Mouse (Mus musculus): Measurements from ENCODE around the gene Slco3a1. TPM values are rescaled to one million over a fixed set of nuclear protein-coding genes. Genes with fewer than 3 reads are reported as not detected.

The Slco3a1 gene
- polyA plus RNA-seq, 1 experiment from 2014 or later = 21.7 TPM

DNA sequence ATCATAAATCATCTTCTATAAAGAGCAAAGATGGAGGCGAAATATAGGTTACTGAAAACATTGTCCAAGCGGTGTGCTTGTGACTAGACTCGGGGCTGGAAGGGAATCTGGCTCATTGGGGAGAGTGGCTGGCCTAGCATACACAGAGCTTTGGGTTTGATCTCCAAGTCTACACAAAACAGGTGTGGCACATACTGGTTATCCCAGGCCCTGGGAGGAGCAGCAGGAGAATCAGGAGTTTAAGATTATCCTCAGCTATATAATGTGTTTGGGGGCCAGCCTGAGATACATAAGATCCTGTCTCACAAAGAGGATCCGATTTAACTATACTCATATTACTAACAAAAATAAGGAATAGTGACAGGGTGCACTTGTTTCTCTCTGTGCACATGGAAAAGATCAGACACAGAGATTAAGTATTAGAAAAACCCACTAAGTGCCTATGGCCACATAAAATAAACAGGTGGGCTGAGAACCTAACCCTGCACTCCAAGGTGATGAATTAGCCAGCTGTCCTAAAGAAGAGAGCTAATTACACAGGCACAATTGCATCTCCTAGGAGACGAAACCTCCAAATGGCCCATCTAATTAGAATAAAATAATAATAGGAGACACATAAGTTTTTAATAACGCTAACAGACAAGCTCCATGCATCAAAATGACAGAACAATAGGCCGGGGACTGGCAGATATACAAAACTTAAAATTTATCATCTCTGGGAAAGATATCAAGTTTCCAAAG, 224.3 kb downstream of the Slco3a1 start:
- Histone ChIP-seq H3K4me3 (replicated peaks) (no peak overlapping the region), H3K4me2 (no peak overlapping the region), H3K27me3 (no peaks in the 10 kb centered on the region), H3K9me3 (replicated peaks) (no peaks in the 10 kb centered on the region), H3K36me3 (peaks cover 6% of the 10 kb centered on the region; the same call in 1 of the 2 replicates), H3K9ac (no peak overlapping the region), H3K4me1 (peaks cover 23% of the 10 kb centered on the region), H3K27ac (0 out of 2 replicates have a peak overlapping the region, but pooled peaks have one; percentile 6)
- 52% methylated on average over 7 of the region's 7 CpGs for WGBS
- no peak; the same call in 1 of the 2 replicates for ATAC-seq (replicated peaks; ENCODE audit: low FRiP score)

DNA sequence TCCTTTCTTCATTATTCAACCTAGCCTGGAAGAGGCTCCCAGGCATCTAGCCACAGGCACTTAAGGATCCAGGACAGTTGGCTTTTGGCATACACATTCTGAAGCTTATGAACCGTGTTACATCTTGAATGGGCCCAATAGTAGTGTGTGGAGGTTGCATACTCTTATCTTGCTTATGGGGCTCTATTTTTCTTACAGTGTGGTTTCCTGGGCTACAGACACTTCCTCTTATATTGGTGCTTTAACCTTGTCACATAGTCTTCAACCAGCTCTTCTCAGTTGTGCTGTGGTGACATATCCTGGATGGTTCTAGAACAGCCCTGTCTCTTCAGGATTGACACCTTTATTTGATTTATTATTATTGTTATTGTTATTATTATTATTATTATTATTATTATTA, 225.6 kb downstream of the Slco3a1 start:
- Histone ChIP-seq H3K9me3 (replicated peaks) (no peaks in the 10 kb centered on the region), H3K4me1 (peaks cover 29% of the 10 kb centered on the region), H3K9ac (no peak overlapping the region), H3K36me3 (peaks cover 6% of the 10 kb centered on the region; the same call in 1 of the 2 replicates), H3K27me3 (no peaks in the 10 kb centered on the region), H3K4me3 (replicated peaks) (no peak overlapping the region), H3K4me2 (no peak overlapping the region), H3K27ac (no peak overlapping the region)
- no peak for ATAC-seq (replicated peaks; ENCODE audit: low FRiP score)
- WGBS = 88% methylated on average over 1 of the region's 1 CpGs

DNA sequence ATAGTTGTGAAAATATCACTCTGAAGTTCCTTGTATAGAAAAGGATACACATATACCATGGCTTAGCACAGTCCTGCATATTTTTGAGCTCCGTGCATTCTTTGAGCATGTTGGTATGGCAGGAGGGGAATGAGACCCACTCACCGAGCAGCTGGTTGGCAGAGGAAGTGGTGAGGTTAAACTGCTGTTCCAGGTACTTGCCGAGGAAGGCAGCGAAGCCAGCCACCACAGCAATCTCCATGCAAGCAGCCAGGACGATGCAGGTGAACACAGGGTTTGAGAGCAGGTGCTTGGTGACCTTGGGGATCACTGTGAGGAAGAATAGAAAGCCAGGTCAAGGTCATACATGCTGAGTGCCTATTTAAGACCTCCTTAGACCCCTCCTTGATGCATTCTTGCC, 226.9 kb downstream of the Slco3a1 start:
- no peak overlapping the region for H3K27ac ChIP-seq
- H3K4me3 ChIP-seq (replicated peaks) = no peak overlapping the region
- no peaks in the 10 kb centered on the region for H3K27me3 ChIP-seq
- no peak for ATAC-seq (replicated peaks; ENCODE audit: low FRiP score)
- H3K9ac ChIP-seq = no peak overlapping the region
- H3K4me1 ChIP-seq = peaks cover 39% of the 10 kb centered on the region
- WGBS = 89% methylated on average over 5 of the region's 5 CpGs
- H3K9me3 ChIP-seq (replicated peaks) = no peaks in the 10 kb centered on the region
- no peak overlapping the region for H3K4me2 ChIP-seq
- peaks cover 6% of the 10 kb centered on the region; the same call in 1 of the 2 replicates for H3K36me3 ChIP-seq

DNA sequence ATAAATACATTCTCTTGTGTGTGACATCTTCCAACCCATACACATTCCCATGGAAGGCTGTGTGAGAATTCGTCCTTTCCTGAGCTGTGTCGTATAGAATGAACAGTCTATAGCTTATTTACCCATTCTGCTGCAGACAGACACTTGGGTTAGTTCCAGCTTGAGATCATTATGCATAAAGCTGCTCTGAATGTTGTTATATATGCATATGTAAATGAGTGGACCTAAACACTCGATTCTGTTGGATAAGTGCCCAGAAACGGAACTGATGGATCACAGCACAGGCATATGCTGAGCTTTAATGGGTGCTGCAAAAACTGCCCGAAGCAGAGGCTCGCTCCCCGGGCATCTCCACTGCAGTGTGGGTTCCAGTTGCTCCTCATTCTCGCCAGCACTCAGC, 229.5 kb downstream of the Slco3a1 start:
- 70% methylated on average over 8 of the region's 8 CpGs for WGBS
- Histone ChIP-seq H3K4me3 (replicated peaks) (no peak overlapping the region), H3K4me1 (peaks cover 19% of the 10 kb centered on the region), H3K4me2 (no peak overlapping the region), H3K36me3 (peaks cover 6% of the 10 kb centered on the region; the same call in 1 of the 2 replicates), H3K27me3 (no peaks in the 10 kb centered on the region), H3K27ac (no peak overlapping the region), H3K9me3 (replicated peaks) (no peaks in the 10 kb centered on the region), H3K9ac (no peak overlapping the region)
- ATAC-seq (replicated peaks; ENCODE audit: low FRiP score) = no peak

DNA sequence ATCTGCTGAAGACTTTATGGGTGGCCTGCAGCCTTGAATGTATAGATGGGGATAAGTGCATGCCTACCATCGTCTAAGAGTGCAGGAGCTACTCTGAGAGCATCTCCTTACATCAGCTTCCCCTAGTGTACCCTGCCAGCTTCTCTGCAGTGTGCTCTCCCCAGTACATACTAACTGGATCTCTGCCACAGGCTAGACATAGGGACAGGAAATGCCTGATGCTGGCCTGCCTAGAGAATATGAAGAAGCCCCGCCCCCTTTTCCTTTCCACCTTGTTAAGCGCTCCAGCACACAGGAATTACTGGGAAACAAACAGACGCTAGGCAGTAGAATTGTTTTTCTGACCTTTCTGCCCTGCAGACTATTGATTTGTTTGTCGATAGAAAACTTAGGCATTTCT, 230.9 kb downstream of the Slco3a1 start:
- Histone ChIP-seq H3K4me2 (no peak overlapping the region), H3K9ac (no peak overlapping the region), H3K4me1 (peaks cover 18% of the 10 kb centered on the region), H3K27ac (no peak overlapping the region), H3K36me3 (peaks cover 6% of the 10 kb centered on the region; the same call in 1 of the 2 replicates), H3K9me3 (replicated peaks) (no peaks in the 10 kb centered on the region), H3K27me3 (no peaks in the 10 kb centered on the region), H3K4me3 (replicated peaks) (no peak overlapping the region)
- 44% methylated on average over 5 of the region's 5 CpGs for WGBS
- peak; percentile 64; the same call in 1 of the 2 replicates for ATAC-seq (replicated peaks; ENCODE audit: low FRiP score)

DNA sequence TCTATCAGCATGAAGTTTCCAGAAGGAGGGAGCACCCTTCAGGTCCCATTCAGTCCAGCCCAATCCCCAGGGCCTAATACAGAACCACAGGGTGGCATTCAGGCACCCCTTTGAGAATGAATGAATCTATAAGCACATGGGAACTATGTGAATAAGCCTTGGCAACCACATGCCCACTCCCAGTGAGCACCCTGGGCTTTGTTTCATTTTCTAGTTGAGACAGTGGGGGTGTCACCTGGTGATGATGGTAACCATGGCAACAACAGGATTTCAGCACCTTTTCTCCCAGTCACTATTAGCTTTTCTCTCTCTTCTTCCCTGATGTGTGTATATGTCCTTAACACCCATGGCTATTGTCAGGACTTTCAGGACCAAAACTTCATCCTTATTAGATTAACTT, 231.4 kb downstream of the Slco3a1 start:
- Histone ChIP-seq H3K4me2 (no peak overlapping the region), H3K27me3 (no peaks in the 10 kb centered on the region), H3K27ac (no peak overlapping the region), H3K36me3 (peaks cover 6% of the 10 kb centered on the region; the same call in 1 of the 2 replicates), H3K4me1 (peaks cover 18% of the 10 kb centered on the region), H3K9me3 (replicated peaks) (no peaks in the 10 kb centered on the region), H3K4me3 (replicated peaks) (no peak overlapping the region), H3K9ac (no peak overlapping the region)
- ATAC-seq (replicated peaks; ENCODE audit: low FRiP score) = 0 out of 2 replicates have a peak, but pooled peaks have one; percentile 34

DNA sequence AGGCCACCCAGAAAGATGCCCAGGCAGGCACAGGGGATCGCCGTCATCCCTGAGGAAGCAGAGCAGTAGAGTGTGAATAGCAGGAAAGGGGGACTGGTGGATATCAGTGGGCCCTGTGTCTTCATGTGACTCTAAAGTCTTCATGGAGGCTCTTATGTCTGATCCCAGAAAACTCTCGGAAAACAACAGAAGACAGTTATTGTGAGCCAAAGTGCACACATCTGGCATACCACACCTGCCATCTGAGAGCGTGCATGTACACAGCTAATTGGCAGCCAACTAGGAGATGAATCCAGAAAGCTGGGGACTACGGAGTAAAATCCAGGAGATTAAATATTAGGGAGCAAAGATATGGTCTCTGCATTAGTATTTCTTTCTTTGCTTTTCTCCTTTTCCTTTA, 233.9 kb downstream of the Slco3a1 start:
- 90% methylated on average over 5 of the region's 5 CpGs for WGBS
- H3K27me3 ChIP-seq = no peaks in the 10 kb centered on the region
- no peaks in the 10 kb centered on the region for H3K36me3 ChIP-seq
- no peak overlapping the region for H3K27ac ChIP-seq
- no peaks in the 10 kb centered on the region for H3K9me3 ChIP-seq (replicated peaks)
- H3K4me1 ChIP-seq = peaks cover 18% of the 10 kb centered on the region
- no peak overlapping the region for H3K4me3 ChIP-seq (replicated peaks)
- H3K4me2 ChIP-seq = no peak overlapping the region
- no peak overlapping the region for H3K9ac ChIP-seq
- ATAC-seq (replicated peaks; ENCODE audit: low FRiP score) = no peak

DNA sequence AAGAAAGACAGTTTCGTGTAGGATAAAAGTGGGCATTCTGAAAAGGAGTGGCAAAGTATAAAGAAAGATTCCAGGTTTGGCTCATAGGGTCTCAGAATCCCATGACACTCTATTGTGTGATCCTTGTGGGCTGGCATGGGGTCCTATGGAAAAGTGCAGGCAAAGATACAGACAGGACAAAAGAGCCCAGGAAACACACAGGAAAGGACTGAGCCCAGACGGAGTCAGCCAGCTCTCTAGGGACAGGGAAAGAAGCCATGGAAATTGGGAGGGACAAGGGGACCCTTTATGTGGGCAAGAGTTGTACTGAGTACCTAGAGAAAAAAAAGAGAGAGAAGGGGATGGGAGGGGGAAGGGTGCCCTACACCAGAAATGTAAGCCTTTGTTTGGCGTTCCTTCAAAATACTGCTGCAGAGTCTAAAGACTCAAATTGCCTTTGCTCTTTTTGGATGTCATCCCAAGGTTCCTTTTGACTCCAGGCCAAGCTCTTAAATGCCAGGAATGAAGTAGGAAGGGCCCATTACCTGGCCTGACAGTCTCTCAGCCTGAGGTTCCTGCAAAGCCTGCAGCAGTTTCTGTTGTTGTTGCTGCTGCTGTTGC, 238.6 kb downstream of the Slco3a1 start:
- Histone ChIP-seq H3K9me3 (replicated peaks) (no peaks in the 10 kb centered on the region), H3K27me3 (no peaks in the 10 kb centered on the region), H3K4me2 (no peak overlapping the region), H3K4me3 (replicated peaks) (no peak overlapping the region), H3K27ac (no peak overlapping the region), H3K4me1 (no peaks in the 10 kb centered on the region), H3K36me3 (no peaks in the 10 kb centered on the region), H3K9ac (no peak overlapping the region)
- no peak for ATAC-seq (replicated peaks; ENCODE audit: low FRiP score)
- WGBS = 81% methylated on average over 3 of the region's 3 CpGs

DNA sequence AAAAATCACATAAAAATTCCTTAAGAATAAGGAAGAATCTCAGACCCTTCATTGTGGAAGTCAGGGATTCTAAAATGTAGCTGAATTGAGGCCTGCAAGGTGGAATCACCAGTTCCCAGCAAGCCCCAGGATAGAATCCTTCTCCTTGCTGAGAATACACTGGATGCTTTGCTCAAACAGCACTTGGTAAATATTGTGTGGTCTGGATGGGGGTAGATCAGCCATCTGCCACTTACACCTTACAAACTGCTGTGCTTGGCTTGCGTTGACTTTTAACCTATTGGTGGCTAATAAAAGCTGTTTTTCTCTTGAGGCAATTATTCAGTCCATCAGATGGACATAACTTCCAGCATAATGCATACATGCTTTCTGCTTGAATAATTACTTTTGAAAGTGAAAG, 240.3 kb downstream of the Slco3a1 start:
- Histone ChIP-seq H3K4me3 (replicated peaks) (no peak overlapping the region), H3K9ac (no peak overlapping the region), H3K36me3 (no peaks in the 10 kb centered on the region), H3K4me2 (no peak overlapping the region), H3K9me3 (replicated peaks) (no peaks in the 10 kb centered on the region), H3K27me3 (no peaks in the 10 kb centered on the region), H3K4me1 (no peaks in the 10 kb centered on the region), H3K27ac (no peak overlapping the region)
- 93% methylated on average over 1 of the region's 1 CpGs for WGBS
- no peak for ATAC-seq (replicated peaks; ENCODE audit: low FRiP score)

DNA sequence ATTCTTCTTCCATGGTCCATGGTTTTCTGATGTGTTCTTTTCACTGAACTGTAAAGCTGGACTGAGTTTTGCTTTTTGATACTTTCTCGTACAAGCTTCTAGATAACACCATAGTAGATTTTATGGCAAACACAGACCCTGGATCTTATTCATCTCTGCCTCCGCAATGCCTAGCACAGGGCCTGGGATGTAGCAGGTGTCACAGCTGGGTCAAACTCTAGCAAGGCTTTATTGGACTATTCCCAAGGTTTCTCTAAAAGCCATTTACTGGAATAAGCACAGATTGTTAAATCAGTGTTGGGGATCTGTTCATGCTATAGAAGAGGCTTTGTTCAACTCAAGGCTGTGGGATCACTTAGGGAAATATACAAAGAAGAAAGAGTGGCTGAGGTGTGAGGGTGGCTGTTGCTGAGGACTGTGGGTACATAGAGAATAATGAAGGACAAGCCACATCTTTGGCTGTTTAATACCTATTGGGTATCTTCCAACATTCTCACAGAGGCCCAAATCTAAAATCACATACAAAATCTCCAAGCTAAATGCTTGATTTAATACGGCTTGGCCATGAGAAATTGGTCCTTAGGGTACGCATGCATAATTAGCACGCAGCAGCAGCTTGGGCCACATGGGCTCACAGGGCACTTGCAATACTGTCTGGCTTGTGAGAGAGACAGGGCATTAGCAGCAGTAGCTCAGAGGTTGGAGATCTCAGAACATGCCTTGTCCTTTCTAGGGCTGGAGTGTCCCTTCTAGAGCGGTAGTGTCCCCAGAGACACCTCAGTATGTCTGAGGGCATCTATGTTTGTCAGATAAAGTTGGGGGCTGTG, 241.1 kb downstream of the Slco3a1 start:
- 91% methylated on average over 6 of the region's 6 CpGs for WGBS
- ATAC-seq (replicated peaks; ENCODE audit: low FRiP score) = no peak
- no peaks in the 10 kb centered on the region for H3K36me3 ChIP-seq
- no peak overlapping the region for H3K27ac ChIP-seq
- H3K9me3 ChIP-seq (replicated peaks) = no peaks in the 10 kb centered on the region
- H3K4me2 ChIP-seq = no peak overlapping the region
- H3K4me1 ChIP-seq = no peaks in the 10 kb centered on the region
- H3K4me3 ChIP-seq (replicated peaks) = no peak overlapping the region
- H3K27me3 ChIP-seq = no peaks in the 10 kb centered on the region
- H3K9ac ChIP-seq = no peak overlapping the region

DNA sequence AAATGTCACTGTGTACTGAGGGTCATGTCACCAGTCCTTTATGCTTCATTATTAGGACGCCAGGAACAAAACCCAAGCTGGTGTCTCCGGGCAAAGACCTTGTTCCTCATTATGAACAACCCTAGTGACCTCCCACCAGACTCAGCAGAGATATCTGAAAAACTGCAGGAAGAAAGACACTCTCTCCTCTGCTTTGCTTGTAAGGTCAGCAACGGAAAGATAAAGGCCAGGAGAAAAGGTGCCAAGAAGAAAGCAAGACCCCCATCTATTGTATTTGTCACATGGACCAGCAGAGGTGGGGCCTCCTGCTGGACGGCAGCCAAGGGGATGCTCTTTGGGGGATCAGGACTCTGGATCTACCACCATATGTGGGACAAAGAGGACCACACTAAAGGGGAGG, 243.0 kb downstream of the Slco3a1 start:
- H3K4me3 ChIP-seq (replicated peaks) = no peak overlapping the region
- H3K27me3 ChIP-seq = no peaks in the 10 kb centered on the region
- ATAC-seq (replicated peaks; ENCODE audit: low FRiP score) = no peak
- 56% methylated on average over 4 of the region's 4 CpGs for WGBS
- H3K27ac ChIP-seq = no peak overlapping the region
- H3K4me2 ChIP-seq = no peak overlapping the region
- no peak overlapping the region for H3K9ac ChIP-seq
- H3K36me3 ChIP-seq = no peaks in the 10 kb centered on the region
- no peaks in the 10 kb centered on the region for H3K9me3 ChIP-seq (replicated peaks)
- H3K4me1 ChIP-seq = no peaks in the 10 kb centered on the region

Data from kidney, embryonic 15.5 days (tissue).